Mouse (Mus musculus): ENCODE measurements around the gene Filip1. TPM values are rescaled to one million over a fixed set of nuclear protein-coding genes. Genes with fewer than 3 reads are reported as not detected.

Gene Filip1
- total RNA-seq, 1 experiment from 2014 or later: 0.35 TPM

GRCm38 (mm10) chr9:79927156-79927870 is 85.3 kb downstream of the Filip1 start:
- no peak for ATAC-seq (replicated peaks in 1 of 2; ENCODE audit: insufficient read depth in 1 of 2, low FRiP score in 2 of 2, low TSS enrichment in 1 of 2, low read depth in 1 of 2, poor library complexity in 2 of 2, severe bottlenecking in 2 of 2)

DNA sequence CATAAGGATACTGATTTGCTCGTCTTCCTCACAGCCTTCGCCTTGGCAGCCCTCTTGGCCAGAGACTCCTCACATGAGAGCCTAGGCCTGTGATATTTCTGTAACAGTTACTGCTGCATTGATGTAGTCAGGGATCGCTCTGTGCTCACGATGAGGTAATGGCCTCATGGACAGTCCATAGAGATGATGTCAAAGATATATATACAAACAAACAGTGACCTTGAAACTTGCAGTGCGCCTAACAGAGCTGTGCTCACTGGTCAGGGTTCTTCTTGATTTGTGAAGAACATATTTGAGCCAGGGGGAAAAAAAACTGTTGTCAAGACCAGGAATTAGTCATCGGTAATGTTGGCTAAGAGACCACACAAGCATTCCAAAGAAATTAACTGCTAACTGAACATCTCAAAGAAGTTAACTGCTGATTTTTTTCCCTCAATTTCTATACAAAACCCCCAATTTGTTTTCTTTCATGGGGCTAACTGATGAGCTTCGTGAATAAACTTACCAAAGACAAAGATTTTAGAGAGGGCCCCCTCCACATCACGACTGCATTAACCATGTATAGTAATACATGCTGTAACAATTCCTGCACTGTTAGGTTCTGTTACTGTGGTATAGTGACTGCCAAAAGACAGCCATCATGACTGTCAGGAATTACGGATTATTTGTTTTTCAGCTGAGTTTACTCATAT is 86.0 kb downstream of the Filip1 start:
- no peak for ATAC-seq (replicated peaks in 1 of 2; ENCODE audit: insufficient read depth in 1 of 2, low FRiP score in 2 of 2, low TSS enrichment in 1 of 2, low read depth in 1 of 2, poor library complexity in 2 of 2, severe bottlenecking in 2 of 2)

GRCm38 (mm10) chr9:79925950-79926349 is 86.7 kb downstream of the Filip1 start:
- ATAC-seq (replicated peaks in 1 of 2; ENCODE audit: insufficient read depth in 1 of 2, low FRiP score in 2 of 2, low TSS enrichment in 1 of 2, low read depth in 1 of 2, poor library complexity in 2 of 2, severe bottlenecking in 2 of 2): no peak

DNA sequence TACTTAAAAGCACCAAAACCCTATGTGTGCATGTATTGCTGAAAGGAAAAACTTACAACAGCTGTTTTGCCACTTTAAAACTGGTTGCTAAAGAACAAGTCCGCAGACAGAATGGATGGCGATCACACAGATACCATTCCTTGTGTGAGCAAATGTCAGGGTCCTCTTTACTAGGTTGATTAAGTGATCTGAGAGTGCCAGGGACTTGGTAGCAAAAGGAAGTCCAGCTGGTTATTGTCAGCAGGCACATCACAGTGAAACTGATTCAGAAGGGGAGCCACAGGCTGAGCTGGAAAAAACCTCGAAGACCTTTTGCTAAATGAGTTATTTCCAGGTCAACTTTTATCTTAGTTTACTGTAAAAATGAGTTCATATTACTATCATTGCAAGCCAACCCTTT is 89.4 kb downstream of the Filip1 start:
- no peak for ATAC-seq (replicated peaks in 1 of 2; ENCODE audit: insufficient read depth in 1 of 2, low FRiP score in 2 of 2, low TSS enrichment in 1 of 2, low read depth in 1 of 2, poor library complexity in 2 of 2, severe bottlenecking in 2 of 2)

- ATAC-seq (replicated peaks in 1 of 2; ENCODE audit: insufficient read depth in 1 of 2, low FRiP score in 2 of 2, low TSS enrichment in 1 of 2, low read depth in 1 of 2, poor library complexity in 2 of 2, severe bottlenecking in 2 of 2): no peak
These were observed 90.2 kb downstream of the Filip1 start for GRCm38 (mm10) chr9:79922493-79922760.

GRCm38 (mm10) chr9:79921701-79922492 is 90.8 kb downstream of the Filip1 start:
- 0 out of 4 replicates have a peak, but pooled peaks of 1 of the 2 experiments have one; percentile 9 for ATAC-seq (replicated peaks in 1 of 2; ENCODE audit: insufficient read depth in 1 of 2, low FRiP score in 2 of 2, low TSS enrichment in 1 of 2, low read depth in 1 of 2, poor library complexity in 2 of 2, severe bottlenecking in 2 of 2)

- ATAC-seq (replicated peaks in 1 of 2; ENCODE audit: insufficient read depth in 1 of 2, low FRiP score in 2 of 2, low TSS enrichment in 1 of 2, low read depth in 1 of 2, poor library complexity in 2 of 2, severe bottlenecking in 2 of 2): no peak
These were observed 92.1 kb downstream of the Filip1 start for GRCm38 (mm10) chr9:79920540-79920933.

DNA sequence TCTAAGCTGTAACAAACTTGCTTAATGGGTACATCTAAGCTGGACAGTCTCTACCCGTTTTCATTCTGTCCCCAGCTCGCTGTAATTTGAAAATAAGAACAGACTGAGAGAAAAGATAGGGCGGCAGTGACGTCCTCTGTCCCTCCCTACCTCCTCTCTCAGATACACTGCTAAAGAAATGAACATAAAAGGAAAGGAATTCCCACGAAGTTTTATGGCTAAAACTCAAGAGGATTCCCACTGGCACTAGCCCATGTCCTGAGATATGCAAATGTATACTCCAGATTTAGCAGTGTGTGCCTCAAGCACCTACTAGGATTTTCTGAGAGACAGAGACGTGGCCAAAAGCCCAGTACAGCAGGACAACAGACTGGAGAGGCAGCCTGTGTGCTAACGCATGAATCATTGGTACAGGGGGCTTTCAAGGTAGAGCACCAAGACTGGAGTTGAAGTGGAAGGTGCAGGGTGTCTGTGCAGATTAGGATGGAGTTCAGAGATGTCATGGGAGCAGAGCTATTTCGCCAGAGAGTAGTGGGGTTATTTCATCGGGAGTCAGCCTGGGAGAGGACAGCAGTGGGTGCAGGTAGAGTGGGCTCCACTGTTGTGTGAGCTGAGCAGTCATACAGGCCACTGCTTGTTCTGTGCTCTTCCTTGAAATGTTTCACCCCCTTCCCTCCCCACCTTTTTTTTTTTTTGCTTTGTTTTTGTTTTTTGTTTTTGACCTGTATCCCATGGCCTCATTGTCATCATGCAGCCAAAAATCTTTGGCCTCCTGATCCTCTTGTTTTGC is 92.7 kb downstream of the Filip1 start:
- ATAC-seq (replicated peaks in 1 of 2; ENCODE audit: insufficient read depth in 1 of 2, low FRiP score in 2 of 2, low TSS enrichment in 1 of 2, low read depth in 1 of 2, poor library complexity in 2 of 2, severe bottlenecking in 2 of 2): no peak

DNA sequence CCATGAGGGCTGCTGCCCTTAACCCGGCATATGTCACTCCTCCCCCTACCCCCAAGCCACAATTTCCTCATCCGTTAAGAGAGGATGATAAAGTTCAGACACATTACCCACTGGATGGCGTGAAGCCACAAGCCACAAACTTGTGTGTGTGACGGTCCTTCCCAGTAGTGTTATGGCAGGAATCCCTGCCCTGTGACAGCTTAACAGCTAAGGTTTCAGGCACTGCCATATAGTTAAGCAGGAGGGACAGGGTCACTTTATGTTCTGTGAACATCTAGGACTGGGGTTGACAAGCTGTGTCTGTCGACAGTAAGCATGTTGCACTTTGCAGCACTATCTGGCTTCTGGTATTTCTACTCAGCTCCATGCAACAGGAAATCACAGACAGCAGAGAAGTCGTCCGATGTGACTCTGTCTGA is 93.3 kb downstream of the Filip1 start:
- ATAC-seq (replicated peaks in 1 of 2; ENCODE audit: insufficient read depth in 1 of 2, low FRiP score in 2 of 2, low TSS enrichment in 1 of 2, low read depth in 1 of 2, poor library complexity in 2 of 2, severe bottlenecking in 2 of 2): peak; percentile 75 to 87

DNA sequence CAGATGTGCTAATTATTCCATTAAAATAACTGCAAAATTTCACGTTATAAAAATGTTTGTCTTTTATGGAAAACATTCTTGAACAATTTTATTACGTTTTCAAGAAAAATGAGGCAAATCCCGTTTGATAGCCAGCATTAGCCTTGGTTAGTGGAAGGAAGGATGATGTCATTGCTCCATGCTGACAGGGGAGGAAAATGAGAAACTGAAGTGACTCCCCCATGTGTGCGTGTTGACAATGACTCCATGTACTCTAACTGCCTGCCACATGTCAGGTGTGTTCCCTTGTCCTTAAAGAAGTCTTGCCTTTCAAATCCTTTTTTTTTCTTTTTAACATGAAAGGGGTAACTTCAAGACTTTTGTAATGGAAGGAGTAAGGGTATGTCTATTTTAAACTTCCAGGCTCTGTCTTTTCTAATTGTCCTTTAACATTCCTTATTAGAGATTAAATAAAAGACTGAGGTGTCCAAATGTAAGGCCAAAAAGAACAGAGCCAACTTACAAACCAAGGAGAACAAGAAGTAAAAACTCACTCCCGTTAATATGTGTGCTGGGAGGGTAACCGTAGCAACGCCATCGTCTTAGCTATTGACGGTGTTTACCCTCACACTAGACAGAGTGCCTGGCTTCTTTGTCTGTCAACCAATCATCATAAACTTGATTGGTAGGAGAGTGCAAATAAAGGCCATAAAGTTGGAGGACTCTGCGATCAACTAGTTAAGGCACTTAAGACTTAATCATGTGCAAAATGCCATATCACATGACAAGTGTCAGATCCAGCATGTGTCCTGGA is 94.1 kb downstream of the Filip1 start:
- ATAC-seq (replicated peaks in 1 of 2; ENCODE audit: insufficient read depth in 1 of 2, low FRiP score in 2 of 2, low TSS enrichment in 1 of 2, low read depth in 1 of 2, poor library complexity in 2 of 2, severe bottlenecking in 2 of 2): 0 out of 4 replicates have a peak, but pooled peaks of 1 of the 2 experiments have one; percentile 19

DNA sequence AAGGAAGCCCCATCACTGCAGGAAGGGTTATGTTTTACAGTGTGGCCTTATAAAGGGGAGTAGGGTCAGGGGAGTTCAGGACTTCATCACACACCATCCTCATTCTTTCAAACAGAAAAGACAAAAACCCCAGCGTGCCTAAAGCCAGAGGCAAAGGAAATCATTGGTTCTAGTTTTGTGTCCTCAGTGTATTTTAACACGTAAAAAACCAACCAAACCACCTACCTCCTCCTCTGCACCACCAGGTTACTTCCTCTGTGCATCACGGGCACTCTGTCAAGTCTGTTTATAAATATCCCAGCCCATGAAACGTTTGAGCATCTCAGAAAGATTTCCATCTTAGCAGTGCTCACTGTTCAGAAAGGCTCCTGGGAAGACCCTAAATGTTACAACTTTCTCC is 98.4 kb downstream of the Filip1 start:
- no peak for ATAC-seq (replicated peaks in 1 of 2; ENCODE audit: insufficient read depth in 1 of 2, low FRiP score in 2 of 2, low TSS enrichment in 1 of 2, low read depth in 1 of 2, poor library complexity in 2 of 2, severe bottlenecking in 2 of 2)

DNA sequence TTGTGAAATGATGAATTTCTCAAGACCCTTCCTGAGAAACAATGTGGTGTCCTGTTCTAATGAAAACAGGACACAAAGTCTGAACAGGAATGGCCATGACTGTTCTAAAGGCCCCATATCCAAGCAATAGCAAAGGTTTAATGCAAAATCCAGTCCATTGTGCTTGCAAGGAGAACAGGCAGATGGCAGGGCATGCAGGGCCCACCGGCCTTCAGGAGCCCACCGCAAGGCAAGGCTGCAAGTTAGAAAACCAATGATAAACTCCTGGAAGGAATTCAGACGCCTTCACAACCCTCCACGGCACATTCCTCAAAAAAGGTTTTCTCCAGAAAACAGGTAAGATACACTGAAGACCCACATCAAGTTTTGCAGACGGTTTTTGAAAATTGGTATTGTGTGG is 99.7 kb downstream of the Filip1 start:
- ATAC-seq (replicated peaks in 1 of 2; ENCODE audit: insufficient read depth in 1 of 2, low FRiP score in 2 of 2, low TSS enrichment in 1 of 2, low read depth in 1 of 2, poor library complexity in 2 of 2, severe bottlenecking in 2 of 2): no peak

DNA sequence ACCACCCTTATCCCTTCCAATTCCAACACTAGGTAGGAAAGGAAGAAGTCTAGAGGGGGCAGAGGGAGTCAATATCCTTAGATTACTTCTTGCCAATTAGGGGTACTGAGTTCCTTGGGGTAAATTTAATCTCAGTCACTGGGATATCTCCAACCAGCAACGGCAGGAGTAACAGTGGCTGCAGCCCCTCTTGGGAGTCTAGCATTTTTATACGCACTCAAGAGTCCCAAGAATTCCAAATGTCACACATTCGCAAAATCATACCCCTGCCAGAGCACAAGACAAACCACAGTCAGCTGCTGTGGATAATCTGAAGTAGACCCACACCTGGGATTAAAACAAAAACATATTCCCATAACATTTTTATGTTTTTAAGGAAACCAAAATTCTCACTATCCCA is 102.5 kb downstream of the Filip1 start:
- no peak for ATAC-seq (replicated peaks in 1 of 2; ENCODE audit: insufficient read depth in 1 of 2, low FRiP score in 2 of 2, low TSS enrichment in 1 of 2, low read depth in 1 of 2, poor library complexity in 2 of 2, severe bottlenecking in 2 of 2)

GRCm38 (mm10) chr9:79898815-79899214 is 113.8 kb downstream of the Filip1 start:
- ATAC-seq (replicated peaks in 1 of 2; ENCODE audit: insufficient read depth in 1 of 2, low FRiP score in 2 of 2, low TSS enrichment in 1 of 2, low read depth in 1 of 2, poor library complexity in 2 of 2, severe bottlenecking in 2 of 2): peak; percentile 81 to 95

- no peak for ATAC-seq (replicated peaks in 1 of 2; ENCODE audit: insufficient read depth in 1 of 2, low FRiP score in 2 of 2, low TSS enrichment in 1 of 2, low read depth in 1 of 2, poor library complexity in 2 of 2, severe bottlenecking in 2 of 2)
These were observed 118.0 kb downstream of the Filip1 start for GRCm38 (mm10) chr9:79894665-79895064.

DNA sequence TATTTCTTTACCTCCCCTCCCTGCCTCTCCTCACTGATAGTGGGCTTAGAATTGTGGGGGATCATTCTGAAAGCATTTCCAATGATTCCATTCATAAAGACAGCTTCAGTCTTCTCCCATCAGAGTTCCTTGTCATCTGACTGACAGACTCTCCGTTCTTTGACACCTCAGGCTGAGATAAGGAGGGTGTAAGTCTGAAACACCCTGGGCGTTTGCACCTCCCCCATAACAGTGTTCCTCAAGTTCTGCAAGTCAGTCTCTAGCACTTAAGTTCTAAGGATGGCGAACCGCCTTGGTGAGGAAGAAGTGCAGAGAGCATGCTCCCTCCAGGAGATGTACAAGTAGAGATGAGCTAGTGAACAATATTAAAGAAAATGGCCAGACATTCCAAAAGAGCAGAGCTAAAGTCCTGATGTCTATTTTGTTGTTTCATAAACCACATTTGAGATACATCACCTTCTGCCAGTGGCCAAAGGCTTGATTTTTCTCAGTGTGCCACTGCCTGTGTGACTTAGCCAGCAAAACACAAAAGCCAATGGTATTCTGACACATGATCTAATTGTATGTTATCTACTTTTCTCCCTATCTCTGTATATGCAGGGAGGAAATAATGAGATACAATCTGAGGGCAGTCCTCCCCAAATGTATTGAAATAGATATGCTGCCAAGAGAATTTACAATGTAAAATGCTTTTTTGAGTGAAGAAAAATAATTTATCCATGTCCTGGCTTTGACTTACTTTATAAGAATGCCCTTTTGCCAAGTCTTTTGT is 118.6 kb downstream of the Filip1 start:
- no peak for ATAC-seq (replicated peaks in 1 of 2; ENCODE audit: insufficient read depth in 1 of 2, low FRiP score in 2 of 2, low TSS enrichment in 1 of 2, low read depth in 1 of 2, poor library complexity in 2 of 2, severe bottlenecking in 2 of 2)
